Mouse (Mus musculus) testis, adult 2 months (tissue): ENCODE data around the gene Arntl. TPM values are rescaled to one million over a fixed set of nuclear protein-coding genes. Genes with fewer than 3 reads are reported as not detected.

Experiments used
- H3K27ac ChIP-seq: fragments of 200-500 bp; 2 replicates; pipeline ENCODE4 v1.5.1; 2012; ENCODE audit warnings: low read depth, low read length; ENCODE audit not compliant: control insufficient read depth, insufficient read depth
- H3K27me3 ChIP-seq: fragments of 200-500 bp; 2 replicates; pipeline ENCODE4 v1.6.1; 2012; ENCODE audit warnings: mild to moderate bottlenecking, low read length, moderate library complexity; ENCODE audit not compliant: control insufficient read depth, insufficient read depth
- H3K36me3 ChIP-seq: fragments of 200-500 bp; 2 replicates; pipeline ENCODE4 v1.6.1; 2012; ENCODE audit warnings: mild to moderate bottlenecking, low read length; ENCODE audit not compliant: control insufficient read depth, insufficient read depth
- H3K4me1 ChIP-seq: fragments of 200-500 bp; 2 replicates; pipeline ENCODE4 v1.6.1; 2012; ENCODE audit warnings: low read length; ENCODE audit not compliant: control insufficient read depth, insufficient read depth
- H3K4me3 ChIP-seq: fragments of 200-500 bp; 2 replicates; pipeline ENCODE4 v1.5.1; 2012; ENCODE audit warnings: low read depth, mild to moderate bottlenecking, low read length, moderate library complexity, mixed read lengths; ENCODE audit not compliant: control insufficient read depth
- CTCF ChIP-seq: fragments of 200-500 bp; IDR thresholded peaks from 2 replicates; pipeline ENCODE4 v1.5.1; 2012; ENCODE audit warnings: low read depth, mild to moderate bottlenecking, inconsistent platforms, low read length, moderate library complexity; ENCODE audit not compliant: control insufficient read depth, insufficient read depth, insufficient replicate concordance
- POLR2A ChIP-seq: fragments of 200-500 bp; IDR thresholded peaks from 2 replicates; pipeline ENCODE4 v1.6.1; 2012; ENCODE audit warnings: low read depth, mild to moderate bottlenecking, inconsistent platforms, low read length, moderate library complexity; ENCODE audit not compliant: control insufficient read depth
- polyA plus RNA-seq: library from polyadenylated mRNA; depleted of rRNA; stranded (reverse); fragments of >200 nt; gene quantifications from 2 replicates; pipeline ENCODE4 v1.2.3, GENCODE M21; 2012

Arntl gene
- polyA plus RNA-seq, 1 experiment, result 2.9 TPM

DNA sequence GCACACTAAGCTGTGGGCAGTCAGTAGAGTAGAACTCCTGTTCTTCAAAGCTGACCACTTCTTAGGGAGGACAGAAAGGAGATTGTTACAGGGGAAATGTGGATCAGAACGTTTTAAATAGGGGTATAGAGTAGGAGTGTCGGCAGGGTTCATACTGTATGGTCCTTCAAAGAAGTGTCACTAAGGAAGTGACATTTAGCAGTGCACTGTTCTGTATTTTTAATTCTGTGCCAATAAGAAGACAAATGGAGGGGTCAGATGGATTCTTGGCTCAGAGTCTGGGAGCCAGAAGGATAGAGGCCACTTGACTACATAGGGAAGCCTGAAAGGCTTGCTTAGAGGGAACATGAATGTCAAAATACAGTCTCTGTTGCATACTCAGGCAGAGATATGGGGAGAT, 70.0 kb downstream of the Arntl start:
- no peak overlapping the region for H3K4me3 ChIP-seq
- H3K27ac ChIP-seq, result no peak overlapping the region
- H3K27me3 ChIP-seq, result no peaks in the 10 kb centered on the region
- no peak for TF ChIP-seq POLR2A
- H3K4me1 ChIP-seq, result no peaks in the 10 kb centered on the region
- no peaks in the 10 kb centered on the region for H3K36me3 ChIP-seq

DNA sequence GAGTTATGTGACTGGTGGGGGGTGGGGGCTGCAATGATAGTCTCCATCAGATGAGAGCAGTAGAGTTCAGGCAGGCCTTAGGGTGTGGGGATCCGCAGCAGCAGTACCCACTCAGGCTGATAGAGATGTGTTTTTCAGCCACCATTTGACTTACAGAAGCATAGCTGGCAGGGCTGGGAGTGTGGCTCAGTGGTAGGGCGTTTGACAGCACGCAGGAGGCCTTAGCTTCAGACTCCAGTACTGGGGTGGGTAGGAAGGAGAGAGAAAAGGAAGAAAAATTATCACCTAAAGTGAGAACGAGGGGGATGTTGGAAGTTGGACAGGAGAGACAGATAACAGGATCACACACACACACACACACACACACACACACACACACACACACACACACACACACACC, 71.2 kb downstream of the Arntl start:
- no peaks in the 10 kb centered on the region for H3K27me3 ChIP-seq
- no peak overlapping the region for H3K4me3 ChIP-seq
- H3K36me3 ChIP-seq, result no peaks in the 10 kb centered on the region
- no peaks in the 10 kb centered on the region for H3K4me1 ChIP-seq
- TF ChIP-seq CTCF (no peak), POLR2A (no peak)
- no peak overlapping the region for H3K27ac ChIP-seq

DNA sequence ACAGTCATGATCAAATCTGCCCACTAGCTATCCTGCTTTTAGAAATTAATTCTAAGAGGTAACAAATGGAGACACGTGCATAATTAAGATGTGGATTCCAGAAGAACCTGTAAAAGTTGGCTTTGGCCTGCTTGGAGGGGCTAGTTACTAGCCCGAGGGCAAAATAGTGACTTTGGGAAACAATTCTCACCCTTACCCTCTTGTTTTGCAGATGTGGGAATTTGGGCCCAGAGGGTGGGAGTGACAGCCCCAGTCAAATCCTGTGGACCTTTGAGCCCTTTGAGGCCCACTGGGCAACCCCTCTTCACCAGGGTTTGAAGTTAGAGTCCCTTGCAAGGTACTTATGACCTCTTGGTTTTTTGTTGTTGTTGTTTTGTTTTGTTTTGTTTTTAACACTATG, 72.0 kb downstream of the Arntl start:
- H3K27me3 ChIP-seq, result no peaks in the 10 kb centered on the region
- TF ChIP-seq CTCF (no peak), POLR2A (no peak)
- no peaks in the 10 kb centered on the region for H3K4me1 ChIP-seq
- no peaks in the 10 kb centered on the region for H3K36me3 ChIP-seq
- H3K4me3 ChIP-seq, result no peak overlapping the region
- H3K27ac ChIP-seq, result no peak overlapping the region

DNA sequence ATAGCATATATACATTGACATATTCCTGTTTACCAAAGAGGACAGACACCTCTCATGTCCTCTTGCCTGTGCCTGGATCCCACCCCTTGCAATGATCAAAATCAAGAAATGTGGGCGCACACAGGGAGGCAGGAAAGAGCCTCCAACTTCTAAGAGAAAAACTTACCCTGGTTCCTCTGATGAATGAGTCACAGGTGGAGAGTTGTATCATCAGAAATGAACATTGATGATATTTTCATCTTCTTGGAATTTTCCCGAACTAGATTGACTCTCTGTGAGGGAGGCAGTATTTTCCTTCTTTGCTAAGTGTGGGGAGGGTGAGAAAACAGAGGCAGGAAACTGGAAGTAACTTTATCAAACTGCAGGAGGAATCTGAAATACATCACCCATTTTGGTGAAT, 78.1 kb downstream of the Arntl start:
- H3K27ac ChIP-seq, result no peak overlapping the region
- no peaks in the 10 kb centered on the region for H3K27me3 ChIP-seq
- TF ChIP-seq CTCF, result no peak
- no peak for TF ChIP-seq POLR2A
- no peaks in the 10 kb centered on the region for H3K36me3 ChIP-seq
- H3K4me3 ChIP-seq, result no peak overlapping the region
- H3K4me1 ChIP-seq, result no peaks in the 10 kb centered on the region

DNA sequence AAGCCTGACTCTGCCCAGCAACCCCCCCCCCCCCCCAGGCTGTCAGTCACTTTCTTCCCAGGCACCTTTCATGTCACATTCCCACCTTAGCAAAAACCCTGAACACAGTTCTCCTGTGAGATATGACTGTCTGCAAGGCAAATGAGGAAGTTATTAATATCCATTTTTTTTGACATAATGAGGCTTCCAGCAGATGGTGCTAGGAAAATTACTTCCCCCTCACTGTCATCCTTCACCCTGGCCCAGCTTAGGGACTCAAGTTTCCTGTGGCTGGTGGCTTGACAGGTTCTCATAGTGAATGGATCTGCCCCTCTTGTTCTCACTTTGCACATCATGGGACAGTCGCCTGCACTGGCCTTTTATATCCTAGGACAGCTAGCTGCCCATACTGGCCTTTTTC, 81.9 kb downstream of the Arntl start:
- no peak for TF ChIP-seq POLR2A
- TF ChIP-seq CTCF, result no peak
- Histone ChIP-seq H3K27me3 (no peaks in the 10 kb centered on the region), H3K4me3 (no peak overlapping the region), H3K27ac (no peak overlapping the region), H3K4me1 (no peaks in the 10 kb centered on the region), H3K36me3 (no peaks in the 10 kb centered on the region)

DNA sequence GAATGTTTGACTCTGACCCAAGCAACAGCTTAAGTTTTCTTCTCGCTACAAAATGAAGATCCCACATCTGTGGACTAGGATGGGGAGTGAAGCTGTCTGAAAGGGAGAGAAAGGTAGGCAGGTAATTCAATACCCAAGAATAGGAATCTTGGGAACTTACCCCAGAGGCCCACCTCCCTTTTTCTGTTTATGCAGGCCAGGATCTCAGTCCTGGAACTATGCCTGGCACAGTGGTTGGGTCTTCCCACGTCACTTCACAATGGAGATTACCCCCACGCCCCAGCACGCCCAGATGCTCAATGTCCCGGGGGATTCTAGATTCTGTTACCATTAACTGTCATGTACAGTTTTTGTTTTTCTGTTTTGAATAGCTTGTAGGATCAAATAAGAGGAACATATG, 84.5 kb downstream of the Arntl start:
- Histone ChIP-seq H3K27me3 (no peaks in the 10 kb centered on the region), H3K36me3 (no peaks in the 10 kb centered on the region), H3K4me3 (no peak overlapping the region), H3K4me1 (no peaks in the 10 kb centered on the region), H3K27ac (no peak overlapping the region)
- TF ChIP-seq POLR2A, result no peak
- TF ChIP-seq CTCF, result no peak

DNA sequence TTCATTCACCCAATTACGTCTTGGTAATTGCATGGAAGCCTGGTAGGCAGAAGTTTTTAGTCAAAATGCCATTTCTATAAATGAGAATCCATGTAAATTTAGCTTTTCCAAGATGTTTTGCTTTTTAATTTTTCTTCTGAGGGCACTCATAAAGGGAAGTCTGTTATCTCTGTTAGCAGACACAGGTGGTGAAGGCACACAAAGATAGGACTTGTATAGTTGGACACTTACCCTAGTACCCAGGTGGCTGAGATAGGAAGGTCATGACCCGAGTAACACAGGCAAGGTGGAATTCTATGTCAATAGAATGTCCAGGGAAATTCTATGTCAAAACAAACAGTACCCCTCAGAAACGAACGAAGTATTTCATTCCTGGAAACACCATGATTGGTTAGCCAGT, 84.9 kb downstream of the Arntl start:
- TF ChIP-seq CTCF (no peak), POLR2A (no peak)
- Histone ChIP-seq H3K27me3 (no peaks in the 10 kb centered on the region), H3K4me1 (no peaks in the 10 kb centered on the region), H3K27ac (no peak overlapping the region), H3K4me3 (no peak overlapping the region), H3K36me3 (no peaks in the 10 kb centered on the region)

DNA sequence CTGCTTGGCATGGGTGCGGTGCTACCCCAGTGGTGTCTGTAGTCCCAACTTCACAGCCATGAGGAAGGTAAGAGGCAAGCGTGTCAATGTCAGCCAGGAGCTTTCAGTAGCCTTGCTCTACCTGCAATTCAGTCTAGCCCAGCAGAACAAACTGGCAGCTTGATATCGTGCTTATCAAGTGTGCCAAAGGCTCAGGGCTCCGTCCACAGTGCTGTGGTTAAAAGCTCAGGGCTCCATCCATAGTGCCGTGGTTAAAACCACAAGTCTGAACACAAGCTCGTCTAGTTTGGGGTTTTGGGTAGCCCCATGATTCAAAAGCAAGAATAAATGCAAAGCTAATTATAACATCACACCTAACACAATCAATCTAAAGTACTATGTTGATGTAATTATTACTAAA, 87.3 kb downstream of the Arntl start:
- no peaks in the 10 kb centered on the region for H3K27me3 ChIP-seq
- H3K4me1 ChIP-seq, result no peaks in the 10 kb centered on the region
- H3K36me3 ChIP-seq, result no peaks in the 10 kb centered on the region
- H3K27ac ChIP-seq, result no peak overlapping the region
- H3K4me3 ChIP-seq, result no peak overlapping the region
- TF ChIP-seq POLR2A (no peak), CTCF (no peak)

DNA sequence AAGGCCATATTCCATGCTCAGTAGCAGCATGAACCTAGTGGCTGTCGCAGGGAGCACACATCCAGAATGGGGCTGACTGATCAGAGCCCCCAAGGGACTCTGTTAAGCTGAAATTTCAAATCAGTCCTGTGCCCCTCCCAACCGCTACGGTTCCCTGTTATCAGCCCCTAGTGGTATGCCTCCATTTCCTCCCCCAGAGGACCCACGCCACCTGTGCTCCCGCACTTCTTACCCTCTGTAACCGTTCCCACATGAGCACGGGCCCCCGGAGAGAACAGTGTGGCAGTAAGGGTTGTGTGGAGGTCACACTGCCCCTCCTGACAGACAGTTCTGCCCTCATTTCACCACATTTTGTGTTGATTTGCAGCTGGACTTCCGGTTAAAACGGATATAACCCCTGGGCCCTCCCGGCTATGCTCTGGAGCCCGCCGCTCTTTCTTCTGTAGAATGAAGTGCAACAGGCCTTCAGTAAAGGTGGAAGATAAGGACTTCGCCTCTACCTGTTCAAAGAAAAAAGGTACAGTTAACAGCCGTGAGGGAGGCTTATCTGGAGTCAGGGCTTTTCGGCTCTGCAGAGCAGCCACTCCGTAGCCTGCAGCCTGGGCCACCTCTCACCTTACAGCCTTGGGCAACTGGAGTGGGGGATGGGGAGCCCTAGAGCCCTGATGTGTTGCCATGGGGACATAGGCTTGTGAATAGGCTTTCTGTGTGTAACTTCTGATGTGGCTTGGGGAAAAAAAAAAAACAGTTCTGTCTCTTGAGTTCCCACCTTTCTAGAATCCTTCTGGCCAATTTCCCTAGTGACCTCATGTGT, 88.0 kb downstream of the Arntl start:
- Histone ChIP-seq H3K36me3 (no peaks in the 10 kb centered on the region), H3K4me3 (no peak overlapping the region; the same call in 1 of the 2 replicates), H3K27ac (no peak overlapping the region), H3K27me3 (no peaks in the 10 kb centered on the region), H3K4me1 (no peaks in the 10 kb centered on the region)
- TF ChIP-seq POLR2A (no peak), CTCF (no peak)
